Mouse (Mus musculus) heart, adult 2 months (tissue): ENCODE results near the gene Elf1. TPM values are rescaled to one million over a fixed set of nuclear protein-coding genes. Genes with fewer than 3 reads are reported as not detected.
A peak's percentile ranks its signal among the peaks of the same experiment; 100 is the strongest.

ENCODE experiments used
- DNase-seq, 2 experiments: peaks; one replicate each; pipeline ENCODE4 v3.0.0; 2021
- H3K27ac ChIP-seq: fragments of 200-600 bp; 2 replicates; pipeline ENCODE4 v1.8.1; 2022
- H3K27me3 ChIP-seq: fragments of 200-500 bp; 2 replicates; pipeline ENCODE4 v1.6.1; 2012; ENCODE audit warnings: mild to moderate bottlenecking, low read length, inconsistent platforms, mixed read lengths; ENCODE audit not compliant: control insufficient read depth, insufficient read depth
- H3K36me3 ChIP-seq: fragments of 200-500 bp; 2 replicates; pipeline ENCODE4 v1.6.1; 2012; ENCODE audit warnings: low read length, inconsistent platforms; ENCODE audit not compliant: control insufficient read depth, insufficient read depth
- H3K4me1 ChIP-seq: fragments of 200-500 bp; 2 replicates; pipeline ENCODE4 v1.6.1; 2011; ENCODE audit warnings: low read length; ENCODE audit not compliant: control insufficient read depth, insufficient read depth
- H3K4me3 ChIP-seq: fragments of 200-600 bp; 2 replicates; pipeline ENCODE4 v1.8.1; 2022
- H3K79me2 ChIP-seq: fragments of 200-500 bp; replicated peaks from 2 replicates; pipeline ENCODE4 v1.6.1; 2012; ENCODE audit warnings: mild to moderate bottlenecking, inconsistent platforms, low read length, moderate library complexity, mixed read lengths; ENCODE audit not compliant: control insufficient read depth, insufficient read depth
- H3K9ac ChIP-seq: fragments of 200-500 bp; 2 replicates; pipeline ENCODE4 v1.6.1; 2012; ENCODE audit warnings: low read depth, mild to moderate bottlenecking, control low read depth, inconsistent platforms, low read length, mixed read lengths
- CTCF ChIP-seq: fragments of 200-600 bp; IDR thresholded peaks from 2 replicates; pipeline ENCODE4 v1.8.1; 2022; ENCODE audit warnings: antibody characterized with exemption, mild to moderate bottlenecking, moderate library complexity
- EP300 ChIP-seq: fragments of 200-500 bp; IDR thresholded peaks from 2 replicates; pipeline ENCODE4 v1.6.1; 2011; ENCODE audit warnings: low read depth, low read length, control low read depth; ENCODE audit not compliant: insufficient read depth
- POLR2A ChIP-seq: fragments of 200-500 bp; IDR thresholded peaks from 2 replicates; pipeline ENCODE4 v1.6.1; 2011; ENCODE audit warnings: mild to moderate bottlenecking, low read depth, low read length, control low read depth; ENCODE audit not compliant: insufficient read depth
- WGBS: fragments of 180-500 bp; shearing (Covaris S2); methylation state at CpG from one replicate; pipeline ENCODE4 v1.1.7; 2018; 5-methylcytosine and 5-hydroxymethylcytosine counted together
- intact Hi-C: fragments of 180-260 bp; cut with DNase I; formaldehyde crosslinking; loops from one replicate; pipeline ENCODE4 v1.15.1; 2025
- polyA plus RNA-seq: library from polyadenylated mRNA; depleted of rRNA; stranded (reverse); fragments of >200 nt; gene quantifications from 2 replicates; pipeline ENCODE4 v1.2.3, GENCODE M21; 2012
- total RNA-seq, 2 experiments: library from RNA; stranded (reverse); gene quantifications; 2 replicates each; pipeline ENCODE4 v1.2.3; 2021

The Elf1 gene
- total and polyA plus RNA-seq, 3 experiments = 6.6 to 13.7 (median 13.3) TPM

- Histone ChIP-seq H3K9ac (no peak overlapping the region), H3K27ac (no peak overlapping the region), H3K4me1 (no peaks in the 10 kb centered on the region), H3K27me3 (no peaks in the 10 kb centered on the region), H3K36me3 (no peaks in the 10 kb centered on the region; the same call in 1 of the 2 replicates), H3K79me2 (no peaks in the 10 kb centered on the region), H3K4me3 (no peak overlapping the region)
- 90% methylated on average over 2 of the region's 2 CpGs for WGBS
- no peak for DNase-seq
- TF ChIP-seq CTCF (no peak), EP300 (no peak), POLR2A (no peak)
- intact Hi-C loops = no loop called here
Measured at GRCm38 (mm10) chr14:79473384-79473783, 7.6 kb upstream of the Elf1 start.

DNA sequence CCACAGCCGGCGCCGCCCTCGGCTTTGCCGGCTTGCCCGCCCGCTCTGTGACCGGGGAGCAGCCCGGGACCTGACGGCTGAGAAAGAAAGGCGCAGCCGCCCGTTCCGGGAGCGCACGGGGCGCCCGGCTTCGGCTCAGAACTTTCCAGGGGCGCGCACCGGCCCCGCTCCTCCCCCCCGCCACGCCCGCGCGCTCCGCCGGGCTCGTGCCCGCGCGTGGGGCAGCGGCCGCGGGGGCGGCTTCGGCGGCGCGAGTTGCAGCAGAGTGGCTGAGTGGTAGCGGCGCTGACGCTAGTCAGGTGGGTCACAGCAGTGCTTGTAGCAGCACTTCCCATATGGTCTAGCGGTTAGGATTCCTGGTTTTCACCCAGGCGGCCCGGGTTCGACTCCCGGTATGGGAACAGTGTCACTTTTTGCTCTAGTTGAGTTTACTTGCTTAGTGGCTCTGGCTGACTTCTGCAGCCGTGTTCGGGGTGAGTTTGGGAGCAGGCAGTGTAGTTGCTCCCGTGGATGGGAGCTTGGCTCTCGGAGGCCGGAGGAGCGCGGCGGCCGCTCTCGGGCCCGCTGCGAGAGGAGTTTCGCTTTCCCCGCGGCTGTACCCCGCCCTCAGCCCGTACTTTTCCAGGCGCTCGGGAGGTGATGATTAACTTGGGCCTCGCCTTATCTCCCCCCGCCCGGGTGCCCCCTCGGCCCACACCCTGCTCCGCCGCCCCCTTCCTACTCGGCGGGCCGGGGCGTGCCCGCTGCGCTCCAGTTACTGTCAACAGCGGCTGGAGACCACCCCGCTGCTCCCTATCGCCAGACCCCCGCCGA, 551 bp downstream of the Elf1 start, which contains the start of gene Wbp4:
Gene Wbp4 (minus strand): TSS at position 182 of the 813 bp plus-strand sequence.
- TF ChIP-seq EP300 = peak; percentile 81
- TF ChIP-seq POLR2A = peak; percentile 53; the same call in 1 of the 2 replicates
- no peak for TF ChIP-seq CTCF
- H3K79me2 ChIP-seq = peaks cover 14% of the 10 kb centered on the region

GRCm38 (mm10) chr14:79482251-79482661, 1.3 kb downstream of the Elf1 start:
- DNase-seq = peak; percentile 45 to 59

More for the DNA sequence above, 551 bp downstream of the Elf1 start, which contains the start of gene Wbp4:
- intact Hi-C loops = loop anchor here (2.0 kb wide), 4 partner anchors 29 to 105 kb away; partner anchors contain the start of gene Sugt1
- H3K36me3 ChIP-seq = peaks cover 4% of the 10 kb centered on the region
- peak within 1 kb of the TSS; percentile 100 for H3K4me3 ChIP-seq
- WGBS = under 1% methylated on average over 85 of the region's 86 CpGs
- no peaks in the 10 kb centered on the region for H3K27me3 ChIP-seq
- H3K4me1 ChIP-seq = peaks cover 19% of the 10 kb centered on the region
- peak within 1 kb of the TSS; percentile 97 for H3K9ac ChIP-seq
- peak within 1 kb of the TSS; percentile 100 for H3K27ac ChIP-seq
- peak; percentile 94 to 95 for DNase-seq

DNA sequence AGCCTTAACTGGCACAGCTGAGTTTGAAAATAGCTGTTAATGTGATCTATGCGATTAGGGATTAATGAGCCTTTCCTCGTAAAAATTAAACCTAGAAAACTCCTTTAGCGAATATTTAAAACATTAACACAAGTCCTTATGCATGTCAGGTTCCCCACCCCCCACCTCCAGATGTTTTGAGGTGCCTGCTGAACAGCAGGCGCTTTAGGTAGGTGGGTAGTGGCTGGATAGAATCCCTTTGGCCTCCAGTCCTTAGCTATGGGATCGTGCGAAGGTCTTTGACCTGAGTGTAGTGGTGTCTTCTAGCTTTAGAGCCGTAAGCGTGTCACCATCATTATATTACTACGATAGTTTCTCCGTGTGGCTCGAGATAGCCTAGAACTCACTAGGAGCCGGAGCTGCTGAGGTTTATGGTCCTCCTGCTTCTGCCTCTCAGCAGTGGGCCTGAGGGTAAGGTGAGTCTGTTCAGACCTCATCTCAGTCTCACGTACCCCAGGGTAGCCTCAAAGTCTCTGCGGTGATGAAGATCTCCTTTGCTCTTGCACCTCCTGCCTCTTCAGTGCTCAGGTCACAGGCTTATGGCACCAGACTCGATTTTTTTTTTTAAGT, 1.9 kb downstream of the Elf1 start:
- whole genome bisulfite sequencing = 15% methylated on average over 15 of the region's 15 CpGs
- Histone ChIP-seq H3K4me1 (peaks cover 23% of the 10 kb centered on the region), H3K4me3 (peak overlapping the region; percentile 100), H3K9ac (peak overlapping the region; percentile 62), H3K79me2 (peaks cover 14% of the 10 kb centered on the region), H3K36me3 (peaks cover 4% of the 10 kb centered on the region), H3K27ac (peak overlapping the region; percentile 100), H3K27me3 (no peaks in the 10 kb centered on the region)
- DNase-seq = peak in 1 of 2 experiments; percentile 46
- intact Hi-C loops = loop anchor here (2.0 kb wide), 1 partner anchor 28 kb away; no protein-coding TSS in a partner anchor
- no peak for TF ChIP-seq EP300
- no peak for TF ChIP-seq POLR2A
- TF ChIP-seq CTCF = no peak

More at GRCm38 (mm10) chr14:79482251-79482661, 1.3 kb downstream of the Elf1 start:
- Histone ChIP-seq H3K27ac (peak overlapping the region; percentile 100), H3K4me3 (peak overlapping the region; percentile 100), H3K9ac (peak overlapping the region; percentile 97), H3K4me1 (peaks cover 23% of the 10 kb centered on the region), H3K36me3 (peaks cover 4% of the 10 kb centered on the region), H3K79me2 (peaks cover 14% of the 10 kb centered on the region), H3K27me3 (no peaks in the 10 kb centered on the region)
- 1% methylated on average over 11 of the region's 11 CpGs for WGBS
- TF ChIP-seq EP300 (no peak), POLR2A (peak; percentile 73)
- intact Hi-C loops = loop anchor here (2.0 kb wide), 1 partner anchor 29 kb away; no protein-coding TSS in a partner anchor

DNA sequence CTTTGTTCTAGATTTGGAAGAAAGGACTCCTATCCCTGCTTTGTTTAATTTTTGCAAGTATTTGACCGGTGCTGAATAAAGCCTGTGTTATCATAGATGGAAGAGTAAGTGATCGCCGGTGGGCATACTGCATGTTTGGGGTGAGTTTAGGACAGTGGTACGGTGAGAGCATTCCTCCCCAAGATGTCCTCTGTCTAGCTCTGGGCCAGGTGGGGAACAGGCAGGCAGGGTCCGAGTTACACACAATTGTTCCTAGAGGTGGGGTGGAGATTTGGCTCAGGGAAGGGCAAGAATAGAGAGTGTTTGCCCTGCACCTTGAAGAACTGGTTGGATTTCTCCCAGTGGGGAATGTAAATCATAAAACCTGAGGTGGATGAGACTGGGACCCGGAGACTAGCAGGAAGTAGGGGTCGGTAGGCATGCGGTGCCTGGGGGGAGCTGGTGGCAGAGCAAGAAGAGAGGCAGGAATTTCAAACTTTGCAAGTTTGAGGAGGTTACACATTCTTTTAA, 2.7 kb downstream of the Elf1 start:
- DNase-seq = no peak
- Histone ChIP-seq H3K9ac (no peak overlapping the region), H3K79me2 (peaks cover 14% of the 10 kb centered on the region), H3K27ac (peak overlapping the region; percentile 100), H3K4me3 (peak overlapping the region; percentile 100; the same call in 1 of the 2 replicates), H3K36me3 (peaks cover 4% of the 10 kb centered on the region), H3K4me1 (peaks cover 23% of the 10 kb centered on the region), H3K27me3 (no peaks in the 10 kb centered on the region)
- no peak for TF ChIP-seq CTCF
- TF ChIP-seq EP300 = no peak
- no peak for TF ChIP-seq POLR2A
- intact Hi-C loops = loop anchor here (2.0 kb wide), 1 partner anchor 27 kb away; no protein-coding TSS in a partner anchor
- WGBS = 57% methylated on average over 8 of the region's 8 CpGs
